Mouse (Mus musculus): Measurements from ENCODE around the gene Spaca4.

Gene Spaca4

GRCm38 (mm10) chr7:45704730-45705442 lies 20.7 kb downstream of the Spaca4 start, which contains the start of gene Dbp:
Gene Dbp, plus strand, starts transcription at chr7:45705088.
- in situ Hi-C loops (cut with MboI; ENCODE audit: low pct_unique_long_range_greater_than_20kb in 1 of 2, low sequenced_read_pairs in 2 of 2, unreplicated experiment in 1 of 2) = no loop called here

GRCm38 (mm10) chr7:45704046-45704559 lies 21.5 kb downstream of the Spaca4 start:
- in situ Hi-C loops (cut with MboI; ENCODE audit: low pct_unique_long_range_greater_than_20kb in 1 of 2, low sequenced_read_pairs in 2 of 2, unreplicated experiment in 1 of 2) = no loop called here

GRCm38 (mm10) chr7:45703521-45704033 lies 22.0 kb downstream of the Spaca4 start:
- in situ Hi-C loops (cut with MboI; ENCODE audit: low pct_unique_long_range_greater_than_20kb in 1 of 2, low sequenced_read_pairs in 2 of 2, unreplicated experiment in 1 of 2) = no loop called here

- in situ Hi-C loops (cut with MboI; ENCODE audit: low pct_unique_long_range_greater_than_20kb in 1 of 2, low sequenced_read_pairs in 2 of 2, unreplicated experiment in 1 of 2) = no loop called here
These were observed 22.6 kb downstream of the Spaca4 start for GRCm38 (mm10) chr7:45702809-45703520.

GRCm38 (mm10) chr7:45702316-45702715 lies 23.3 kb downstream of the Spaca4 start:
- in situ Hi-C loops (cut with MboI; ENCODE audit: low pct_unique_long_range_greater_than_20kb in 1 of 2, low sequenced_read_pairs in 2 of 2, unreplicated experiment in 1 of 2) = no loop called here

GRCm38 (mm10) chr7:45701607-45702006 lies 24.0 kb downstream of the Spaca4 start:
- in situ Hi-C loops (cut with MboI; ENCODE audit: low pct_unique_long_range_greater_than_20kb in 1 of 2, low sequenced_read_pairs in 2 of 2, unreplicated experiment in 1 of 2) = no loop called here

GRCm38 (mm10) chr7:45701072-45701471 lies 24.5 kb downstream of the Spaca4 start:
- in situ Hi-C loops (cut with MboI; ENCODE audit: low pct_unique_long_range_greater_than_20kb in 1 of 2, low sequenced_read_pairs in 2 of 2, unreplicated experiment in 1 of 2) = no loop called here

GRCm38 (mm10) chr7:45700301-45701015 lies 25.2 kb downstream of the Spaca4 start:
- in situ Hi-C loops (cut with MboI; ENCODE audit: low pct_unique_long_range_greater_than_20kb in 1 of 2, low sequenced_read_pairs in 2 of 2, unreplicated experiment in 1 of 2) = no loop called here

- in situ Hi-C loops (cut with MboI; ENCODE audit: low pct_unique_long_range_greater_than_20kb in 1 of 2, low sequenced_read_pairs in 2 of 2, unreplicated experiment in 1 of 2) = no loop called here
These were observed 26.0 kb downstream of the Spaca4 start, which contains the start of gene Car11 for GRCm38 (mm10) chr7:45699523-45700141. Gene Car11, plus strand, starts transcription at chr7:45699843.

GRCm38 (mm10) chr7:45697894-45698293 lies 27.7 kb downstream of the Spaca4 start:
- in situ Hi-C loops (cut with MboI; ENCODE audit: low pct_unique_long_range_greater_than_20kb in 1 of 2, low sequenced_read_pairs in 2 of 2, unreplicated experiment in 1 of 2) = no loop called here

GRCm38 (mm10) chr7:45695098-45695497 lies 30.5 kb downstream of the Spaca4 start:
- in situ Hi-C loops (cut with MboI; ENCODE audit: low pct_unique_long_range_greater_than_20kb in 1 of 2, low sequenced_read_pairs in 2 of 2, unreplicated experiment in 1 of 2) = no loop called here

GRCm38 (mm10) chr7:45693921-45694591 lies 31.6 kb downstream of the Spaca4 start, which contains the start of gene Sec1:
Gene Sec1, minus strand, starts transcription at chr7:45694402.
- in situ Hi-C loops (cut with MboI; ENCODE audit: low pct_unique_long_range_greater_than_20kb in 1 of 2, low sequenced_read_pairs in 2 of 2, unreplicated experiment in 1 of 2) = no loop called here

- in situ Hi-C loops (cut with MboI; ENCODE audit: low pct_unique_long_range_greater_than_20kb in 1 of 2, low sequenced_read_pairs in 2 of 2, unreplicated experiment in 1 of 2) = no loop called here
These were observed 33.2 kb downstream of the Spaca4 start for GRCm38 (mm10) chr7:45692364-45692763.

- in situ Hi-C loops (cut with MboI; ENCODE audit: low pct_unique_long_range_greater_than_20kb in 1 of 2, low sequenced_read_pairs in 2 of 2, unreplicated experiment in 1 of 2) = no loop called here
These were observed 35.8 kb downstream of the Spaca4 start for GRCm38 (mm10) chr7:45689800-45690199.

- in situ Hi-C loops (cut with MboI; ENCODE audit: low pct_unique_long_range_greater_than_20kb in 1 of 2, low sequenced_read_pairs in 2 of 2, unreplicated experiment in 1 of 2) = no loop called here
These were observed 36.5 kb downstream of the Spaca4 start for GRCm38 (mm10) chr7:45689099-45689498.

GRCm38 (mm10) chr7:45686841-45687240 lies 38.8 kb downstream of the Spaca4 start:
- in situ Hi-C loops (cut with MboI; ENCODE audit: low pct_unique_long_range_greater_than_20kb in 1 of 2, low sequenced_read_pairs in 2 of 2, unreplicated experiment in 1 of 2) = no loop called here

GRCm38 (mm10) chr7:45685811-45686210 lies 39.8 kb downstream of the Spaca4 start:
- in situ Hi-C loops (cut with MboI; ENCODE audit: low pct_unique_long_range_greater_than_20kb in 1 of 2, low sequenced_read_pairs in 2 of 2, unreplicated experiment in 1 of 2) = no loop called here

Measured in mouse embryonic stem cell (cell line).